Mouse (Mus musculus): ENCODE measurements around the gene Gm10300.

Gene Gm10300

DNA sequence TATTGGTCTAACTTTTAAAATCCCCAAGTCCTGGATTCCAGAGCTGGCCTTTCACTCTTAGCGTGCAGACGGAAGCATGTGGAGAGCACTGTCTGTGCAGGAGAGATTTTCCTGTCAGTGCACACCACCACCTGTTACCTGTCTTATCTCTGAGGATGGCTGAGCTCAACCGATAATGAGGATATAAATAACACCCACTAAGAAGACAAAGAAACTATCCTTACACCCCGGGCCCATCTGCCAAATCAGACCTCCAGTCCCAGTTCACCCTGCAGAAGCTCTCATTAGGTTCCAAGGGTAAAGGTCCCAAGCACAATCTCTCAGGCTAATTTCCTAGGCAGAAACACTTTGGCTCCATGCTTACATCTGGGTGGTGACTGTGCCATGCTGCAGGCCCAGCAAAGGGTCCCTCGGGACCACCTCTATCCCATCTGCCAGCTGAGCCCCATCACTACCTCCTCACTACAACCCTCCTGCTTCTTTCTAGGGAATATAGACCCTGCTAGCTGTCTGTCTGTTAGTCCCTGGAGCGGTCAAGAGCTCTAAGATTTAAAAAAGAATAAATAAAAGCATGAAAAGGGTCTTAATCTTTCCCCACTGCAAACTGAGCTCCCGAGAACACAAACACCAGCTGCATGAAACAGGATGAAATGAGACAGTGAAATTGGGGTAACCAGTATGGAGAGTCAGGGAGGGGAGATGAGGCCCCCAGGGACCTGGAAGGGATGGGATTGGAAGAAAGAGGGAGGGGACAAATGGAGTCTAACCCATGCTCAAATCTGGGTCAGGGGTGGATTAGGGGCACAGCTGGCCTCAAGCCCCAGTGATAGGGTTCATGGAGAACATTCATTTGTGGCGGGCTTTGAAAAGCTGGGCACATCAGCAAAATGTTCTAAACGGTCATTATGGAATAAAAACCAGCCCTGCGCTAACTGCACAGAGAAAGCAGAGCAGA, 22.9 kb upstream of the Gm10300 start:
- no peak for DNase-seq (ENCODE audit: low read depth, low spot score)

GRCm38 (mm10) chr4:132057311-132057710, 17.2 kb upstream of the Gm10300 start:
- DNase-seq (ENCODE audit: low read depth, low spot score), result no peak

- no peak for DNase-seq (ENCODE audit: low read depth, low spot score)
Observed at GRCm38 (mm10) chr4:132059541-132059940, 15.0 kb upstream of the Gm10300 start.

DNA sequence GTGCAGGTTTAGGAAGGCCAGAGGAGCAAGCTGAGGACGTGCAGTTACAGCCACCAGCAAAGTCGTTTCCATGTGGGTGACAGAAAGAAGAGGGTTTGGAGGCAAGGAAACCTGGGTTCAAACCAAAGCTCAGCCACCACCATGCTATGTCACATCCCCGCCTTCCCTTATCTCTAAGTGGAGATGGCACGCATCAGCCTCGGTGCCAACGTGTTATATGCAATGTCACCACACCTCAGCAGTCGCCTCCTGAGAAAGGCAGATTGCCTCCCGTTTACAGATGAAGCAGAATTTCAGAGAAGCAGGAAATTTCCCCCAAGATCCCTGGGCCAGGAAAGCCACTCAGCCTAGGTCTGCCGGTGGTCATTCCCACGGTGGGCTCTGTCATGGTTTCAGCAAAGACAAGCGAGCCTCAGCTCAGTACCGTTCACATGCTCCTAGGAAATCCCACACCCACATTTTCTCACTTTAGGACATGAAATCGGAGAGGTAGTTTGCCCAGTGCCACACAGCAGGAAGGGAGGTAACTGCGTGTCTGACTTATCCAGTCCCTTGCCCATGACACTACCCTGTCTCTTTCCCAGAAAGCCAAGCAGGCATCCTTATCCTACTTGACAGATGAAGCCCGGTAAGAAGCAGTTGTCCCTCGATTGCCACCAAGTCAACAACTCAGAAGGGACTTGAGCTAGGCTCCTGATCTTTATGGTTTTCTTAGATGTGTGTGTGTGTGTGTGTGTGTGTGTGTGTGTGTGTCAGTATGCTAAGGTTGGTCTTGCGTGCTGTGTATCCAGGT, 14.3 kb upstream of the Gm10300 start:
- no peak for DNase-seq (ENCODE audit: low read depth, low spot score)

GRCm38 (mm10) chr4:132062289-132062688, 12.2 kb upstream of the Gm10300 start:
- DNase-seq (ENCODE audit: low read depth, low spot score), result no peak

- DNase-seq (ENCODE audit: low read depth, low spot score), result no peak
Observed at GRCm38 (mm10) chr4:132062934-132063884, 11.3 kb upstream of the Gm10300 start.

GRCm38 (mm10) chr4:132064550-132064949, 9.9 kb upstream of the Gm10300 start:
- DNase-seq (ENCODE audit: low read depth, low spot score), result no peak

DNA sequence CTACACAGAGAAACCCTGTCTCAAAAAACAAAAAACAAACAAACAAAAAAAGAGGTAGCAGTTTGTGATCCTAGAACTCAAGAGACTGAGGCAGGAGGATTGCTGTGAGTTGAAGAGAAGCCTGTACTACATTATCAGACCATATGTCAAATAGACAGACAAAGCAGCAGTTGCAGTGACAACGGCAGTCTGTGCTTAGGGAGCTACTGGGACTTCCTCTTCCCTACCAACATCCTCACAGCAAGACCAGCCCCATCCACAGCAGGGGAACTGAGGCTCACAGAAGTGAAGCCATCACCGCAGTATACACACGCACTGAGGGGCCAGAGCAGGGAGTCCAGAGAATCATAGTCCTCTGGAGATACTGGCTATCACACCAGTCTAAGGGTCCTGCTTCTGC, 8.9 kb upstream of the Gm10300 start:
- DNase-seq (ENCODE audit: low read depth, low spot score), result no peak

- peak; percentile 55 for DNase-seq (ENCODE audit: low read depth, low spot score)
Observed at GRCm38 (mm10) chr4:132066101-132066773, 8.3 kb upstream of the Gm10300 start.

- peak; percentile 66 for DNase-seq (ENCODE audit: low read depth, low spot score)
Observed at GRCm38 (mm10) chr4:132067112-132067937, 7.2 kb upstream of the Gm10300 start.

DNA sequence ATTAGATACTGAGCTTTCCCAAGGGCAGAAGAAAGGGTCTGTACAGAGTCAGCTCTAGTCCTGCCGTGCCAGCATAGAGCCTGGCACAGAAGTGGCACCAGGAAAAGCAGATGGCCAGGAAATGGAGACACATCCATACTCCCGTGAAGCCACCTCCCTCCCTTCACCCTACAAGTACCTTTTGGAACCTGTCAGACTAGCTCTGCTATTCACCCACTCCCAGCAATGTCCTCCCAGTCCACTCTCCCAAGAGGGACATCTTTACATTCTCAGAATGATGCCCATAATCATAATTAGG, 6.6 kb upstream of the Gm10300 start:
- peak; percentile 91 for DNase-seq (ENCODE audit: low read depth, low spot score)

DNA sequence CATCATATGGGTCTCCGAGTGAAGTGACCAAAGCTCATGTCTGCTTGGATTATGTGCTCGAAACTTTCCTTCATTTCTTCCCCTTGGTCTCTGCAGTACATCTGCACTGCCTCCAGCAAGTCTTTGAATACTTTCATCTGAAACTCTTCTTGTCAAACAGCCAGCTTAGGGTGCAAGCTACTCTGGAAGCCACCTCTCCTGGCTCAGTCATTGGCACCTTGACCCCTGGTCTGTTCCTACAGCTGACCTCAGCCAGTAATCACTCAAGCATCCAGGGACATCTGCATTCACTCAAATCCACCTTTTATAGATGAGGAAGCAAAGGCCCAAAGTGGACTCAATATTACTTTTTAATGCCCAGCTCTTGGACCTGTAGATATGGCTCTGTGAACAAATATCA, 2.8 kb upstream of the Gm10300 start:
- DNase-seq (ENCODE audit: low read depth, low spot score), result no peak

GRCm38 (mm10) chr4:132072156-132072555, 2.3 kb upstream of the Gm10300 start:
- DNase-seq (ENCODE audit: low read depth, low spot score), result no peak

DNA sequence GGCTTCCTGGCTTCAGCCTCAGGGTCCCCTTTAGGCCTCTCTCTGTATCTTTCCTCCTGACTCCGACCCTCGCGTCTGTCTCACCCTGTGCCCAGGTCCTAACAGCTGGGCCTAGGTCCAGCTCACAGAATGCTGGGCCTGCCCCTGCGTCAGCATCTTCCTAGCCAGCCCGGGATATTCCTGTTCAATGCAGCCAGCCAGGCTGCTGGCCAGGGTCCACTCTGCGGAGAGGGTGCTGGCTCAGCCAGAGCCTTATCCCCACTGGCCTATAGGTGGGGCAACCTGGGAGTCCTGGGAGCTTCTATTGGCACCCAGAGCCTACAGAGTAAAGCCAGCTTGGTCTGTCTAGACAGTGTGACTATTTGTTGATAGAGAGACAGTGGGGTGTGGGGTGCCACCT, 1.6 kb upstream of the Gm10300 start:
- peak; percentile 32 for DNase-seq (ENCODE audit: low read depth, low spot score)

DNA sequence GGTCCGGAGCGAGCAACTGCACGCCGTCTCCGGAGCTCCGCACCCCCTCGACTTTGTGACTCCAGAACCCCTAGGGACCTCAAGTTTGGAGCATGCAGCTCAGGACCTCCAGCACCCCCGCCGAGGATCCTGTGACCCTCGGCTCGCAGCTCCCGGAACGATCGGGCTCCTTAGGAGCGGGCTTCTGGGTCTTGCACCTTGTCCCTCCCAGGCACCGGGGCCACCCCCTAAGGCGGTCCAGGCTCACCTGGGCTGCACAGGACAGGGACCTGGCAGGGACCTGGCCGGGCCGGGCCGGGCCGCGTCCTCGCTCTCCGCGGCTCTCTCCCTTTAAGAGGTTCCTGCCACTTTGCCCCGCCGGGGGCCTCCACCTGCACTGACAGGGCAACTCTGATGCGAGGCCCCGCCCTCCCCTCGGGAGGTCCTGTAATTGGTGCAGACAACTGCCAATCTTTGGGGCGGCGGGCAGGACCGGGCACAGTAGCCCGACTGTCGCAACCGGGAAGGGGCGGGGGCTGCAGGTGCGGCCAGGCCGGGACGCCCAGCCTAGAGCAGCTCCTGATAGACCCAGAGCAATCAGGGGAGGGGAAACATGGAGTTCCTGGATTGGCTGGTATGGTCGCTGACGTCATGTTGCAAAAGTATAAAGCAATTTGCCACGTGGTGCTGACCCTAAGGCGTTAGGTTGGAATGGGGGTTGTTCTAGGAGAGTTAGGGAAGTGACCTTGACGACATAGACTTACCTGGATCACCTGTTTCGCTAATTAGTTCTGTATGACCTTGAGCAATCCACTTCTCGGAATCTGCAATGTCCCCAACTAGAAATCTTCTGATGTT, 654 bp downstream of the Gm10300 start, which contains the start of gene Epb41:
Epb41 (minus strand) TSS at position 389 of the 837 bp plus-strand sequence.
- DNase-seq (ENCODE audit: low read depth, low spot score), result peak; percentile 98

DNA sequence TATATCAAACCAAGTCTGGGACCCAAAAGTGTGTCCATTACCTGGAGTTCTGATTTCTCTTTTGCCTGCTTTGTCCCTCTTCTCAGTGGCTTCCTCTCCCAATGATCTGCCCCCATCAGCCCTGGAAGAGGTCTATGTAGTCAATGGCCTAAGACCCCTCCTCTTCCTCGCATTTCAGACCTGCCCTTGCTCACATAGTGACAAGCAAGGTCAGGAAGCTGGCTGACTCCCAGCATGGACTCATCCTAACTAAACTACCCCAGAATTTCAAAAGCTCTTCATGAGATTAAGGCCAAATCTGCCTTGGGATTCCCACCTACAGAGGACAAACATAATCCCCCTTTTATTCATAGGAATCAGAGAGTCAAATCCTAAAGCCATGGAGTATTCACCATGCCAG, 1.3 kb downstream of the Gm10300 start:
- no peak for DNase-seq (ENCODE audit: low read depth, low spot score)

GRCm38 (mm10) chr4:132076480-132077405, 2.2 kb downstream of the Gm10300 start:
- DNase-seq (ENCODE audit: low read depth, low spot score), result peak; percentile 80

- DNase-seq (ENCODE audit: low read depth, low spot score), result peak; percentile 64
Observed at GRCm38 (mm10) chr4:132077445-132077844, 2.9 kb downstream of the Gm10300 start.

Data from brain, adult 2 months (tissue).